In genomic region chr10:34368138-34368537, GRCm38 (mm10) we compare ENCODE assay signal across 11 mouse cellular contexts. TPM values are rescaled to one million over a fixed set of nuclear protein-coding genes. Genes with fewer than 3 reads are reported as not detected.
DNase-seq lines count a peak whose midpoint lies in the region; ATAC-seq and TF ChIP-seq lines count a peak whose summit lies in the region.
"Had no signal": no experiment of that assay in that cellular context is flagged by ENCODE, and none has a peak within 500 bp of the region (broad histone marks: within the 10 kb centered on the region; RNA-seq: fewer than 3 reads in every experiment).

No protein-coding gene starts in this region.

- CTCF ChIA-PET in Patski (lab: Charles Lee), result interaction anchor here (0.8 to 2.9 kb wide), 4 partner anchors 11 to 31 kb away, joined by 3 to 8 read pairs (median 4); no protein-coding TSS in a partner anchor

- POLR2A ChIA-PET in Patski (lab: Charles Lee), result no interaction called here

- H3K27me3 ChIP-seq in Patski, result no peaks in the 10 kb centered on the region

- no peak for ATAC-seq in Patski

- peak; percentile 60 for TF ChIP-seq CTCF in Patski (IDR thresholded peaks at IDR 0.05)

- peak; percentile 11 for DNase-seq in kidney, postnatal 10 days
- DNase-seq in kidney, adult 8-10 months, result no peak
- DNase-seq in right cerebral cortex, postnatal 14 days, result peak; percentile 9
- no peak for DNase-seq in right cerebral cortex, postnatal 36 days (ENCODE audit: low spot score in 2 of 2)
- DNase-seq in Patski (ENCODE audit: low read depth, low spot score), result no peak
- DNase-seq in telencephalon, adult 2 months (ENCODE audit: low read depth, low spot score), result peak; percentile 6
- no peak for DNase-seq in heart, adult 18-20 months
- DNase-seq: cerebellum, adult 11-12 months; layer of hippocampus, postnatal 36 days; lung, postnatal 4 days had no signal

- in situ Hi-C loops in Patski (cut with MboI; ENCODE audit: low pct_unique_long_range_greater_than_20kb), result no loop called here

RNA-seq across cellular contexts. Expression of gene Col10a1, which starts 21.6 kb away (rescaled TPM):
- polyA plus RNA-seq in Patski (2021), result not detected
- under 1 TPM in 1 of 2 experiments, not detected in 1; 0.57 TPM for total RNA-seq in heart, adult 18-20 months (2021)
- total RNA-seq: layer of hippocampus, postnatal 36 days had no signal
- polyA plus RNA-seq: testis, adult 2 months had no signal

RNA-seq across cellular contexts. Expression of gene Nt5dc1, which starts 50.2 kb away (rescaled TPM):
- 17.5 TPM for polyA plus RNA-seq in Patski (2021)
- 10 to 100 TPM in 1 of 2 experiments, 1 to 10 TPM in 1; 9.9 to 11.1 TPM for total RNA-seq in heart, adult 18-20 months (2021)

Comparison
In these comparisons a context has a peak if more than half of its experiments do, and no peak if none do; other contexts are left out.
1. DNase-seq: peak in kidney, postnatal 10 days (single experiment), right cerebral cortex, postnatal 14 days (single experiment) and telencephalon, adult 2 months (single experiment); none in kidney, adult 8-10 months (0 of 2), right cerebral cortex, postnatal 36 days (0 of 2), Patski (single experiment) and heart, adult 18-20 months (0 of 2).